Mouse (Mus musculus) cerebellum, adult 2 months (tissue): ENCODE measurements at regions not wholly inside any gene's neighbourhood (a gene's known extent, or its start where the extent isn't known, plus 50 kb on each side); places are given as distances from the start of the nearest gene placed in this dataset.

ENCODE experiments used
- CTCF ChIP-seq: fragments of 200-500 bp; IDR thresholded peaks from 2 replicates; pipeline ENCODE4 v1.5.1; 2011; ENCODE audit warnings: low read depth, mild to moderate bottlenecking, control low read depth, low read length, moderate library complexity, borderline replicate concordance; ENCODE audit not compliant: insufficient read depth
- POLR2A ChIP-seq: fragments of 200-500 bp; IDR thresholded peaks from 2 replicates; pipeline ENCODE4 v1.6.1; 2011; ENCODE audit warnings: low read length, control low read depth, borderline replicate concordance; ENCODE audit not compliant: insufficient read depth

DNA sequence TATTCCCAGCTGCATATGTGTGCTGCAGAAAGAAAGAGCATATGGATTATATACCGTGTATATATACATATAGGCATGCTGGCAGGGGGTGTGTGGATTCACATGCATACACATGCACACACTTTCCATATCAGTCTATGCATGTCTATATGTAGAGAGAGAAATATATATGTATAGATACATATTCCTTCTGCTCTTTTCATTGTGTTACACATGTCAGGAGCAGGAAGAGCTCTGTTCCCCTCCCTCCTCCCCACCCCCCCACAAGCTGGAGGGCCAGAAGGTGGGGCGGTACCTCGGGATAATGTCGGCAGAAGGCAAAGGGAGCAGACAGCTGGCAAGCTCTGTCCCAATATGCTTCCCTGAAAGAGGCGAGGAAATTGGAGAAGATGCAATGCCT lies 91.3 kb downstream of the Naa11 start:
- TF ChIP-seq CTCF (no peak; the same call in 1 of the 2 replicates), POLR2A (no peak)
